Mouse (Mus musculus) frontal cortex, adult (tissue): ENCODE results near the gene Mtg2.

Source experiments
- ATAC-seq: cut with Nextera tagmentation; 2 replicates; pipeline ENCODE4 v1.9.2; 2017; ENCODE audit warnings: mild to moderate bottlenecking, moderate library complexity, mixed read lengths; ENCODE audit not compliant: low TSS enrichment

Gene Mtg2

GRCm38 (mm10) chr2:180051986-180052733 lies 18.2 kb upstream of the Mtg2 start:
- ATAC-seq, result no peak

- no peak for ATAC-seq
Observed at GRCm38 (mm10) chr2:180053001-180053400, 17.4 kb upstream of the Mtg2 start.

DNA sequence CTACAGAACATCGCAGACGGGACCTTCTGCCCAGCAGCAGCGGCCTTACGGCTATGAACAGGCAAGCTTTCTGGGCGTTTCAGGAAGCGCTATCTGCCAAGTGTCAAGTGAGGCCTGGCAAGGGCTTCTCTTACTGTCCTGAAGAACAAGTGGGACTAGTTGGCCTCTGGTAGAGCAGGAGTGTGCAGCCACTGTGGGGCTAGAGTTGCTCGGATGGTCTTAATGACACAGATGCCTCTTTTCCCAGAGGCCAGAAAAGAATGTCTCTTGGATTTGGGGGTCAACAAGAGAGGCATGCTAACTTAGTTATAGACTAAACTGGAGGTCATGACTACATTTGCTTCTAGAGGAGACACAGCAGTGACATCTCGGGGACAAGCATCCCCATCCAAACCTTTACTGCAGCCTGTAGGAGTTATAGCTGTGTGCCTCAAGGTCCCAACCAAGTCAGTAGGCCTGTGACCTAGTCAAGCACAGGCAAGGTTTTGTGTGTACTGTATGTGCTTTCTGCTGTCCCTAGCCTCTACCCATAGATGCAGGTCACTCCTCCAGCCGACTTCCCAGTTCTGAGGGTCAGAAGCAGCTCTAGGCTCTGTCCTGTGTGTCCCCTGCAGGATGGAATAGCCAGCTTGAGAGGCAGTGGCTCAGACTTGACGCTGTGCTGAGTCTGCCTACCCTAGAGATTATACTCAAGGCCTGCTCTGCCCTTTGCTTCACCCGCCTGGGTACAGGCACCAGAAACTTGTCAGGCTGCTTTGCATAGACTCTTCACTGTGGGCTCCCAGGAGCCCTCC lies 6.9 kb upstream of the Mtg2 start:
- ATAC-seq, result no peak

- ATAC-seq, result peak; percentile 41
Observed at GRCm38 (mm10) chr2:180069770-180070480, 463 bp upstream of the Mtg2 start.

GRCm38 (mm10) chr2:180071671-180072070 lies 1.3 kb downstream of the Mtg2 start:
- no peak for ATAC-seq

DNA sequence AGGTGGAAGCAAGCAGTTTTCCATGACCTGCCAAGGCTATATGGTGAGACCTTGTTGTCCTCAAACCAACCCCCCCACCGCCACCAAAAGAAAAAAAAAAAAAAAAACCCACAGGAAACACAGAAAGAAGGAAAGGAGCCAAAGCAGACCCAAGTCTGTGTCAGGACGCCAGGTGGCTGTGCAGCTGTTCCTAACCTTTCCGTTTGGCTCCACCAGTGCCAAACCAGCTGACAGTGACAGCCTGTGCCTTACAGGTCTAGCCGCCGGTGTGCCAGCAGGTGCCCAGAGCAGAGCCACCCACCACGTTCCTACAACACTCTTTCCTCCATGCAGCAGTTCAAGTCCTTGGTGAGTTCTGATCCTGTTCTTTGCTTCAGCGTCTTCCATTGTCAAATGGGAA lies 2.5 kb downstream of the Mtg2 start:
- ATAC-seq, result no peak

GRCm38 (mm10) chr2:180077622-180078021 lies 7.2 kb downstream of the Mtg2 start:
- no peak for ATAC-seq

DNA sequence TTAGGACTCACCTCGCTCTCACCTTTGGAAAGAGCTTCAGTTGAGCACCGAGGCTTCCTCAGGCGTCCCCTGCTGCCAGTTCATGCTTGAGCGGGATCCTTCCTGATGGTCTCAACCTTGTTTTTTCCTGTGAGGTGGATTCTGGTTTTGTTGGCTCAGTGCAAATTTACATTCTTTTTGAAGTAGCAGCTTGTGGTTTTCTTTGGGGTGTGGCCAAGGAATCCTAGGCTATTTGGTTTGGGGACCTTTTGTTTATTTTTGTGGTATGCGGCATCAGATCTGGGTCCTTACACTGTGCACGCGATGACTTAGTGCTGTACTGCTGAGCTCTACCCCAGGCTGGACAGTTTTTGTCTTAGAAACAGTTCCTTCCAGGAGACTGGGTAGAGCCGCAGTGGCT lies 10.3 kb downstream of the Mtg2 start:
- ATAC-seq, result no peak

GRCm38 (mm10) chr2:180083063-180083462 lies 12.7 kb downstream of the Mtg2 start:
- ATAC-seq, result 0 out of 2 replicates have a peak, but pooled peaks have one; percentile 28

GRCm38 (mm10) chr2:180084565-180084964 lies 14.2 kb downstream of the Mtg2 start:
- no peak for ATAC-seq

- peak; percentile 25; the same call in 1 of the 2 replicates for ATAC-seq
Observed at GRCm38 (mm10) chr2:180085926-180086636, 15.7 kb downstream of the Mtg2 start.

GRCm38 (mm10) chr2:180086637-180087027 lies 16.2 kb downstream of the Mtg2 start:
- ATAC-seq, result no peak

DNA sequence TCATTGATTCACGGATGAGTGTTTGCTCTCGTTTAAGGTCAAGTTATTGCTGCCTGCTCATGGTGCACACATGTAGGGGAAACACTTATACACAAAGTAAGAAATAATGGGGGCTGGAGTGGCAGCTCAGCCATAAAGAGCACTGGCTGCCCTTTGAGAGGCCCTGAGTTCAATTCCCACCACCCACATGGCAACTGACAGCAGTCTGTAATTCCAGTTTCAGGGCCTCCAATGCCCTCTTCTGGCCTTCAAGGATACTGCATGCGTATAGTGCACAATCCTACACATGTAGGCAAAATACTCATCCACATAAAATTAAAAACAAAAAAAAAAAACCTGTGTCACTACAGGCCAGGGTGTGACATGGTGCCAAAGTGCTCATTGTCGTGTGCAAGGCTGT lies 17.1 kb downstream of the Mtg2 start:
- ATAC-seq, result no peak

DNA sequence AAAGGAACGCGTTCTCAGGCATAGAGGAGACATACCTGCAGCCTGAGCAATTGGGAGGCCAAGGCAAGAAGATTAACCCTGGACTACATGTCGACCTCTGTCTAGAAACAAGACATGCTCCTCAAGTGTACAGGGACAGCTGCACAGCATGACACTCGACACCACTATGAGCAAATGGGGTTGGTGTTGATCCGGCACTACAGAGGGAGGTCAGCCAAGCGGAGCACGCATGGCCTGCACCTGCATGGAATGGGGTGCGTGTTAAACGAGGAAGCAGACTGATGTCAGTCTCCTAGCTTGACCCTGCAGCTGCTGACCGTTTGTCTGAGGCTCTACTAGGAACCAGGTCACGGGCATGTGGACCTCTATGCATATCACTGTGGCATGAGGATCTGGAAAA lies 19.9 kb downstream of the Mtg2 start:
- ATAC-seq, result no peak

- no peak for ATAC-seq
Observed at GRCm38 (mm10) chr2:180095711-180096110, 25.3 kb downstream of the Mtg2 start.

GRCm38 (mm10) chr2:180097585-180097984 lies 27.2 kb downstream of the Mtg2 start:
- ATAC-seq, result no peak

- peak; percentile 56; the same call in 1 of the 2 replicates for ATAC-seq
Observed at GRCm38 (mm10) chr2:180098167-180098566, 27.8 kb downstream of the Mtg2 start.

DNA sequence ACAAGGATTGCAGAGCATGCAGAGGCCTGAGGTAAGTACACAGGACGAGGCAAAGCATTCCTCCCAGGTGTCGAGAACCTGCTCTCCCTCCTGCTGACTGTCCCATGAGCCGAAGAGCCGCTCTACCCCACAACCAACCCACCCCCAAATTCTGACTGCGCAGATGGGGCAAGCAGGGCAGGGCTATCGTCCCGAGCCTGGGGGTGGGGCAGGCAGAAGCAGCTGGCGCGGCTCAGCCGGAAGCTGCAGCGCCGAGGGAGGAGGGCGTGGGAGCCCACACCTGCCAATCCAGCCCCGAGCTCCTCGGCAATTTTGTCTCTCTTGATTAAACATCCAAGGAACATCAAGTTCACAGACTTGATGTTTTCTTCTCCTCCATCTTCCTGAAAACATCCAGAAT lies 29.1 kb downstream of the Mtg2 start:
- ATAC-seq, result no peak; the same call in 1 of the 2 replicates

DNA sequence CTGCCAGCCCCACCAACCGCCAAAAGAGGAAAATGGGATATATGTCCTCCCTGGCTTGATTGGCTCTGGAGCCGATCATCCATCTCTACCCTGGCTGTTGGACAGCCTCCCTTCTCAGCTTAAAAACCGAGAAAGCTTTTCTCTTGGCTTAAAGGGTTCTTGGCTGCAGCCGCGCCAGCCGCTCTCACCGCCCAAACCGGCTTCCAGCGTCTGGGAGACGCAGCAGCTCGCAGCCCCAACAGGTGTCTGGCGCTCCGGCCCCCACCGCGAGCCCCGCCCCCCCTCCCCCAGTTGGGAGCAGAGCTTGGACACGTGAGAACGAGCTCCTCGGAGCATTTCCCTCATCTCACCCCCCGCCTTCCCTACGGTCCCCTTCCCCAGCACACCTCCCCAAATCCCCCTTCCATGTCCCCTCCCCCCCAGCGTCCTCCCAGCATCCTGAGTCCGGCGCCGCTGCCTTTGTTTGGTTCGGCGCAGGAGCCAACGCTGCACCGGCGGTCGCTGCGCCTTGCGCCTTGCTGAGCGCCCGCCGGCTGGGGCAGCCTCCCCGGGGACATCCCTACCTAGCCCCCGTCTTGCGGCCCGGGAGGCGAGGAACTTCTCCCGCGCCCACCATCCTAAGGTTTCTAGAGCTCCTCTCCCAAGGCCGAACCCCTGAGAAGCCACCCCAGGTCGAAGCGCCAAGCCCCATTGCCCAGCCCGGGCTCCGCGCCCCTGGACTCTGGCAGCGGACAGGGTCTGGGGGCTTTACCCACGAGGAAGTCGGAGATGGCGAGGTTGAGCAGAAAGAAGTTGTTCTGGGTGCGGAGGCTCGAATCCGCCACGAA lies 33.0 kb downstream of the Mtg2 start:
- no peak for ATAC-seq

DNA sequence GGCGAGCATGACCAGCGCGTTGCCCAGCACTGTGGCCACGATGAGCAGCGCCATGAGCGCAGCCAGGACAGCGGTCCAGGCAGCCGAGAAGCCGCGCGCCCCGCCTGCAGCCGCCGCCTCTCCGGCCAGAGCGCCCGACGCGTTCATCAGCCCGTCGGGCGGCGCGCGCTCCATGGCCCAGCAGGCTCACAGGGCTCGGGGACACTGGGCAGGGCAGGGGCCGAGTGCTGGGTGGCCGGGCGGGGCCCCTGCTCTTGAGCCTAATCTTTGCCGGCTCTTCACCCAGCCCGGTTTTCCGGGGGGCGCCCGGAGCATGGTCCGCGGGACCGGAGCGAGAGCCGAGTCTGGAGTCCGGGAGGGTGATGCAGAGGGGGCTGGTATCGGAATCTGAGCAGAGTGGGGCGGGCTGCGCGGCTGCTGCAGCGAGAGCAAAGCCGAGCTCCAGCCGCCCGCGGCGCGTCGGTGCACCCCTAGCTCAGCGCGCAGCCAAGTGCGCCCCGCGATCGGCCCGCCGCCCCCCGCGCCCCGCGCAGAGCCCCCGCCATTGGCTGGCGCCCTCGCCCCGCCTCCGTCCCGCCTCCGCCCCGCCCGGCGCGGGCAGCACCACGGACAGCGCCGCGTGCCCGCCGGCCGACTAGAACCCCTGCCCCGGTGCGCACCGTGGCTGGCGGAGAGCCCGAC lies 33.7 kb downstream of the Mtg2 start, which contains the start of gene Hrh3:
Gene Hrh3 (minus strand): TSS at position 511 of the 681 bp plus-strand sequence.
- peak; percentile 24; the same call in 1 of the 2 replicates for ATAC-seq
